ENCODE assay signal across 8 mouse cellular contexts in genomic region chr7:113513963-113514649, GRCm38 (mm10). TPM values are rescaled to one million over a fixed set of nuclear protein-coding genes. Genes with fewer than 3 reads are reported as not detected.
DNase-seq lines count a peak whose midpoint lies in the region; ATAC-seq and TF ChIP-seq lines count a peak whose summit lies in the region.

No protein-coding gene starts in this region.

- H3K4me3 ChIP-seq in lung, adult 2 months (replicated peaks; ENCODE audit: extremely low read depth, low read depth, low read length), result peak overlapping the region; percentile 92
- peak overlapping the region; percentile 98 for H3K4me3 ChIP-seq in forebrain, embryonic 10.5 days
- H3K4me3 ChIP-seq in midbrain, postnatal 0 days (ENCODE audit: low read depth, low read length), result peak overlapping the region; percentile 100

- TF ChIP-seq CTCF in lung, adult 2 months (IDR thresholded peaks at IDR 0.05; ENCODE audit: insufficient read depth, low read length), result no peak
- no peak for TF ChIP-seq CTCF in midbrain, postnatal 0 days (IDR thresholded peaks at IDR 0.05)

- peak overlapping the region; percentile 97 for H3K27ac ChIP-seq in forebrain, embryonic 10.5 days
- H3K27ac ChIP-seq in midbrain, postnatal 0 days (ENCODE audit: low read depth, low read length), result peak overlapping the region; percentile 85

- peak overlapping the region; percentile 95 for H3K4me2 ChIP-seq in midbrain, postnatal 0 days (ENCODE audit: low read depth, low read length, poor library complexity, severe bottlenecking)

- TF ChIP-seq POLR2A in lung, adult 2 months (IDR thresholded peaks at IDR 0.05; ENCODE audit: borderline replicate concordance, extremely low read depth, low read depth, low read length), result no peak

- WGBS in lung, adult 2 months, result under 1% methylated on average over 45 of the region's 45 CpGs
- WGBS in forebrain, embryonic 10.5 days, result under 1% methylated on average over 45 of the region's 45 CpGs
- 2% methylated on average over 45 of the region's 45 CpGs for WGBS in midbrain, postnatal 0 days

- H3K9ac ChIP-seq in midbrain, postnatal 0 days (replicated peaks; ENCODE audit: low read length, poor library complexity, severe bottlenecking), result peak overlapping the region; percentile 97

- peaks cover 2% of the 10 kb centered on the region; the same call in 1 of the 2 replicates for H3K4me1 ChIP-seq in lung, adult 2 months (ENCODE audit: control insufficient read depth, insufficient read depth, low read length)
- peaks cover 28% of the 10 kb centered on the region for H3K4me1 ChIP-seq in forebrain, embryonic 10.5 days
- H3K4me1 ChIP-seq in midbrain, postnatal 0 days (ENCODE audit: insufficient read depth, low read length), result peaks cover 2% of the 10 kb centered on the region; the same call in 1 of the 2 replicates

- DNase-seq in lung, adult 2 months, result no peak
- no peak for DNase-seq in lung, postnatal 14 days
- peak; percentile 43 for DNase-seq in T-cell, adult 2 months (ENCODE audit: low spot score)
- no peak for DNase-seq in forebrain, embryonic 10.5 days (ENCODE audit: extremely low spot score, low spot score)
- peak; percentile 24 to 32 for DNase-seq in kidney, postnatal 36 days
- peak; percentile 22 for DNase-seq in midbrain, postnatal 0 days (ENCODE audit: low spot score)
- no peak for DNase-seq in layer of hippocampus, adult 9-10 months (ENCODE audit: low spot score)
- no peak for DNase-seq in gastrocnemius, postnatal 25 days

- H3K9me3 ChIP-seq in forebrain, embryonic 10.5 days, result no peaks in the 10 kb centered on the region
- H3K9me3 ChIP-seq in midbrain, postnatal 0 days (ENCODE audit: low read length), result no peaks in the 10 kb centered on the region

- no peaks in the 10 kb centered on the region for H3K36me3 ChIP-seq in forebrain, embryonic 10.5 days (replicated peaks)
- H3K36me3 ChIP-seq in midbrain, postnatal 0 days (ENCODE audit: insufficient read depth, low read length), result no peaks in the 10 kb centered on the region

- ATAC-seq in midbrain, postnatal 0 days (ENCODE audit: low FRiP score), result peak; percentile 69

- peaks cover 16% of the 10 kb centered on the region for H3K27me3 ChIP-seq in forebrain, embryonic 10.5 days (ENCODE audit: poor library complexity, severe bottlenecking)
- no peaks in the 10 kb centered on the region for H3K27me3 ChIP-seq in midbrain, postnatal 0 days (ENCODE audit: insufficient read depth, low read length)

RNA-seq across cellular contexts. Expression of gene Far1, which starts 0.5 kb away (rescaled TPM):
- polyA plus RNA-seq in lung, adult 2 months (2012; rRNA removed), result 7.7 and 16.9 TPM in 2 replicates
- polyA plus RNA-seq in forebrain, embryonic 10.5 days (2016; fragmentation: Nextera tagmentation; extraction: Ambion mirVana), result 77.7 and 82.3 TPM in 2 replicates
- 70.8 and 91.9 TPM in 2 replicates for total RNA-seq in midbrain, postnatal 0 days (2014; rRNA removed)
- polyA plus RNA-seq in midbrain, postnatal 0 days (2015; fragmentation: Nextera tagmentation; extraction: Ambion mirVana), result 41.1 and 47.0 TPM in 2 replicates
- 10 to 100 TPM; 13.3 to 13.5 TPM for total RNA-seq in gastrocnemius, postnatal 25 days (2021)

Comparison
In these comparisons a context has a peak if more than half of its experiments do, and no peak if none do; other contexts are left out.
1. DNase-seq: peak in T-cell, adult 2 months (single experiment), kidney, postnatal 36 days (2 of 2) and midbrain, postnatal 0 days (single experiment); none in lung, adult 2 months (single experiment), lung, postnatal 14 days (single experiment), forebrain, embryonic 10.5 days (single experiment), layer of hippocampus, adult 9-10 months (single experiment) and gastrocnemius, postnatal 25 days (single experiment).
2. Peak in every context shown above with its lines, with median percentiles within 50 percentile points of each other: H3K4me3 ChIP-seq.